Mouse (Mus musculus) myocyte (in vitro differentiated cells): ENCODE results near the gene Zfp949. TPM values are rescaled to one million over a fixed set of nuclear protein-coding genes. Genes with fewer than 3 reads are reported as not detected.

ENCODE experiments used
- H3K27me3 ChIP-seq: one replicate; pipeline ENCODE4 v1.6.1; 2011; ENCODE audit not compliant: control insufficient read depth, insufficient read depth, insufficient read length
- H3K36me3 ChIP-seq: one replicate; pipeline ENCODE4 v1.6.1; 2011; ENCODE audit not compliant: control insufficient read depth, insufficient read depth
- H3K4me2 ChIP-seq: one replicate; pipeline ENCODE4 v1.6.1; 2011; ENCODE audit warnings: low read depth, control low read depth
- H3K4me3 ChIP-seq: one replicate; pipeline ENCODE4 v1.5.1; 2011; ENCODE audit warnings: mild to moderate bottlenecking, control low read depth, moderate library complexity
- H3K79me2 ChIP-seq: one replicate; pipeline ENCODE4 v1.6.1; 2011; ENCODE audit not compliant: control insufficient read depth, insufficient read depth
- H3ac ChIP-seq: one replicate; pipeline ENCODE4 v1.6.1; 2011; ENCODE audit not compliant: control insufficient read depth, insufficient read length
- CEBPB ChIP-seq: IDR thresholded peaks from 2 replicates; pipeline ENCODE4 v1.6.1; 2011; ENCODE audit warnings: mild to moderate bottlenecking, moderate library complexity; ENCODE audit not compliant: poor library complexity, insufficient read depth, severe bottlenecking
- E2F4 ChIP-seq: IDR thresholded peaks from one replicate; pipeline ENCODE4 v1.6.1; 2011; ENCODE audit warnings: mild to moderate bottlenecking, control low read depth, moderate library complexity; ENCODE audit not compliant: insufficient read depth
- MAX ChIP-seq: IDR thresholded peaks from one replicate; pipeline ENCODE4 v1.6.1; 2011; ENCODE audit warnings: low read depth, mild to moderate bottlenecking, control low read depth
- MYOD1 ChIP-seq, 3 experiments: IDR thresholded peaks; one replicate each; pipeline ENCODE4 v1.6.1; 2011; ENCODE audit warnings: control low read depth in 2 of 3, low read depth in 2 of 3, mild to moderate bottlenecking in 2 of 3, moderate library complexity in 1 of 3; ENCODE audit not compliant: insufficient read length in 2 of 3, control insufficient read depth in 1 of 3
- MYOG ChIP-seq, 3 experiments: IDR thresholded peaks; one replicate each; pipeline ENCODE4 v1.6.1; 2011; ENCODE audit warnings: control low read depth in 2 of 3, low read depth in 2 of 3, mild to moderate bottlenecking in 2 of 3; ENCODE audit not compliant: insufficient read length in 2 of 3, control insufficient read depth in 1 of 3, insufficient read depth in 1 of 3
- POLR2A ChIP-seq: IDR thresholded peaks from one replicate; pipeline ENCODE4 v1.6.1; 2011; ENCODE audit warnings: low read depth, mild to moderate bottlenecking, control low read depth, moderate library complexity; ENCODE audit not compliant: insufficient read length
- POLR2AphosphoS2 ChIP-seq: IDR thresholded peaks from one replicate; pipeline ENCODE4 v1.6.1; 2011; ENCODE audit warnings: low read depth, control low read depth; ENCODE audit not compliant: insufficient read length
- REST ChIP-seq: IDR thresholded peaks from one replicate; pipeline ENCODE4 v1.6.1; 2011; ENCODE audit warnings: mild to moderate bottlenecking, control low read depth, moderate library complexity; ENCODE audit not compliant: insufficient read depth, insufficient read length
- SRF ChIP-seq: IDR thresholded peaks from one replicate; pipeline ENCODE4 v1.6.1; 2011; ENCODE audit warnings: low read depth; ENCODE audit not compliant: control insufficient read depth, insufficient read length
- TCF12 ChIP-seq: IDR thresholded peaks from one replicate; pipeline ENCODE4 v1.6.1; 2011; ENCODE audit warnings: mild to moderate bottlenecking, control low read depth; ENCODE audit not compliant: poor library complexity, insufficient read depth, severe bottlenecking
- TCF3 ChIP-seq: IDR thresholded peaks from one replicate; pipeline ENCODE4 v1.6.1; 2011; ENCODE audit warnings: low read depth, control low read depth; ENCODE audit not compliant: insufficient read length
- USF1 ChIP-seq: IDR thresholded peaks from one replicate; pipeline ENCODE4 v1.6.1; 2011; ENCODE audit warnings: low read depth, mild to moderate bottlenecking, control low read depth, moderate library complexity
- polyA plus RNA-seq: library from polyadenylated mRNA; unstranded; fragments of >200 nt; fragmentation: generic; extraction: Trizol; gene quantifications from one replicate; pipeline ENCODE4 v1.2.1, GENCODE M21; 2012; ENCODE audit warnings: missing spikeins

The Zfp949 gene
- polyA plus RNA-seq, result 3.7 TPM

DNA sequence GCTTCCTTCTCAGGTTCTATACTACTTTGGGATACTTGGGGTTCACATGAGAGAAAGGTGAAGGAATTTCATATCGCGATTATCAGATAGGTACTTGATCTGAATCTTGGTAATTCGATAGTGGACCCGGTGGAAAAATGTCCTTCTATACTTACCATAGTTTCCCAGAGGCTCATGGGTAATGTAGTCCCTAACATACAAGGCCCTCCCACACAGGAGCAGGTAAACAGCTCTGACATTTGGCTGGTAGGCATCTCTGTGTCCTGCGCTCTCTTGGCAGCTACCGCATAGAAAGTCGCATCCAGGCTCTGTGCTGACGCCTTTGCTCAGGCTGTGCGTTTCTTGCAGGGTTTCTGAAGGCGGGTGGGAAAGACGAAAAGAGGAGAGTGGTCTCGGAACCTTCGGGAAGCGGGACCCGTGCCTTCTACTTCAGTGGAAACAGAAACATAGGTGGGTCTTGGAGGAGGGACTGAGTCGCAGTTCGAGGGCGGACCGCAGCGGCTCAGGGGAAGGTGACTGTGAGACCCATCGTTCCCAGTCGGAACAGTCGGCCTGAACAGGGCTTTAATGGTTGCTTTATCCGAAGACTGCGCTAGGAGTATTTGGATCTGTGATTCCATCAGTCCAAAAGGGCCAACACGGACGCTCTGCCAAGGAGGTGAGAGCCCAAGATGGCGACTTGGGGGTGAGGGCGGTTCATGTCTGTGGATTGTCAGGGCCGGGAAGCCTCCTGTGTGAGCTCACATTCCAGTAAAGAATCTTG, at the start of gene Zfp949:
Gene Zfp949, plus strand, starts transcription at position 170 of the 763 bp plus-strand sequence.
- no peak for TF ChIP-seq MAX
- TF ChIP-seq POLR2A, result peak; percentile 54
- no peak for TF ChIP-seq E2F4
- Histone ChIP-seq H3K27me3 (no peaks in the 10 kb centered on the region), H3K79me2 (no peaks in the 10 kb centered on the region), H3K4me3 (peak within 1 kb of the TSS; percentile 77), H3K4me2 (peak within 1 kb of the TSS; percentile 89), H3K36me3 (no peaks in the 10 kb centered on the region), H3ac (peak within 1 kb of the TSS; percentile 19)

DNA sequence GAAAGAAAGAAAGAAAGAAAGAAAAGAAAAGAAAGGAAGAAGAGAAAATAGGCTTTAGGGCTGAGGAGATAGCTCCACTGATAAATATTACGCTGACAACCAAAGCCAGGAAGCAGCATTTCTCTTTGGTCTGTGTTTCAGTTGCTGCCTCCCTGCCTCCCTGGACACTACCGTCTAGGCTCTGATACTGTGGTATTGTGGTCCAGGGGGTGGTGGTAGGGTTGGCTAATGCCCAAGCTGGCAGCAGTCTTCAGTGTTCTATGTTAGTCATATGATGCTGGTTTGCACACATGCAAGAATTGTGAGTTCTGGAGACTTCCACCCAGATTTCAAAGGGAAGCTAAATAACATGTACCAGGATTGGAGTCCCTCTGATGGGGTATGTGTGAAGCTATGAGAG, 47.7 kb upstream of the Zfp949 start:
- Histone ChIP-seq H3K79me2 (no peaks in the 10 kb centered on the region), H3ac (no peak overlapping the region), H3K4me3 (no peak overlapping the region), H3K27me3 (no peaks in the 10 kb centered on the region), H3K4me2 (no peak overlapping the region), H3K36me3 (no peaks in the 10 kb centered on the region)
- TF ChIP-seq SRF (no peak), POLR2A (no peak), MYOG (IDR thresholded peaks at IDR 0.05; ENCODE audit: control insufficient read depth in 1 of 3, insufficient read depth in 1 of 3, insufficient read length in 2 of 3, low read depth in 2 of 3) (no peak), E2F4 (no peak), REST (no peak), MYOD1 (IDR thresholded peaks at IDR 0.05; ENCODE audit: control insufficient read depth in 1 of 3, insufficient read length in 2 of 3, low read depth in 2 of 3) (no peak), POLR2AphosphoS2 (no peak), USF1 (no peak), MAX (no peak), TCF12 (no peak), CEBPB (no peak), TCF3 (no peak)

DNA sequence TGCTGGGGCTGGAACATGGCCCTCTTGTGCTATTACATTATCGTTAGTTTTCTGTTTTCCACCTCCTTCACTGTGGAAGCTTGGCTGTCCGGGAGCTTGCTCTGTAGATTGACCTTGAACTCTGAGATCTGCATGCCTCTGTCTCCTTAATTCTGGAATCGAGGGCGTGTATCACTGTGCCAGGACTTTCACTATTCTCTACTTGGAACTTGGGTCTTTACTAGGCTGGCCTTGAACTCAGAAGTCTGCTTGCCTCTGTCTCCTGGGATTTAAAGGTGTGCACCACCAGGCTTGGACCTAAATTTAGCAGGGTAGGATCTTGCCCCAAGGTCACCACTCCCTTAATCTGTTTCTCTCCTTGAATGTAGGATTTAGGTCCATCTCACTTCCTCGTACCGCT, 46.0 kb upstream of the Zfp949 start:
- no peaks in the 10 kb centered on the region for H3K27me3 ChIP-seq
- no peaks in the 10 kb centered on the region for H3K36me3 ChIP-seq
- no peak for TF ChIP-seq MAX
- TF ChIP-seq USF1, result no peak
- no peak for TF ChIP-seq E2F4
- no peak for TF ChIP-seq TCF3
- no peak for TF ChIP-seq POLR2A
- TF ChIP-seq TCF12, result no peak
- no peak for TF ChIP-seq CEBPB
- no peak for TF ChIP-seq REST
- TF ChIP-seq MYOD1 (IDR thresholded peaks at IDR 0.05; ENCODE audit: control insufficient read depth in 1 of 3, insufficient read length in 2 of 3, low read depth in 2 of 3), result no peak
- TF ChIP-seq POLR2AphosphoS2, result no peak
- TF ChIP-seq SRF, result no peak
- no peak overlapping the region for H3K4me2 ChIP-seq
- no peak overlapping the region for H3K4me3 ChIP-seq
- H3ac ChIP-seq, result no peak overlapping the region
- H3K79me2 ChIP-seq, result no peaks in the 10 kb centered on the region

DNA sequence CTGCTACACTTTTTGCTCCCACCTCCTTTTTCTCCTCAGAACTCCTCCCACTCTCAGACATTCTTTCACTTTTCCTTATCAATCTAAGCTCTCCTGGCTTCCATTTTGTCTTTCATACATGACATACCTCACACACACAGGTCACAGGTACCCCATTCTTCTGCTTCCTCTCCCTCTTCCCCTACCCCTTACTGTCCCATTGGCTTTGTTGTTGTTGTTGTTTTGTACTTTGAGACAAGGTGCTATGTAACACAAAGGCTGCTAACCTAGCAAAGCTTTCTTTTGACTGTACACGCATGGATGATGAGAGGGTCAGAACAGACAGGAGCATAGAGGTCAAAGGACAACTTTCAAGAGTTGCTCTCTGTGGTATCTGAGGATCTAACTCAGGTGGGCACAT, 32.3 kb upstream of the Zfp949 start:
- Histone ChIP-seq H3K4me3 (no peak overlapping the region), H3K4me2 (no peak overlapping the region), H3K36me3 (peaks cover 9% of the 10 kb centered on the region), H3K79me2 (no peaks in the 10 kb centered on the region), H3ac (no peak overlapping the region), H3K27me3 (no peaks in the 10 kb centered on the region)
- TF ChIP-seq USF1 (no peak), TCF12 (no peak), TCF3 (no peak), REST (no peak), MYOG (IDR thresholded peaks at IDR 0.05; ENCODE audit: control insufficient read depth in 1 of 3, insufficient read depth in 1 of 3, insufficient read length in 2 of 3, low read depth in 2 of 3) (no peak), SRF (no peak), MYOD1 (IDR thresholded peaks at IDR 0.05; ENCODE audit: control insufficient read depth in 1 of 3, insufficient read length in 2 of 3, low read depth in 2 of 3) (no peak), POLR2A (no peak), POLR2AphosphoS2 (no peak), E2F4 (no peak), MAX (no peak), CEBPB (no peak)
